Mouse (Mus musculus) frontal cortex, adult (tissue): ENCODE data around the gene Cnnm4.
"Not testable (repeated sequence)": the region's sequence is repeated elsewhere in the genome, so short reads cannot be mapped to it uniquely, and the experiment has no call there.

Source experiments
- ATAC-seq: cut with Nextera tagmentation; 2 replicates; pipeline ENCODE4 v1.9.2; 2017; ENCODE audit warnings: mild to moderate bottlenecking, moderate library complexity, mixed read lengths; ENCODE audit not compliant: low TSS enrichment

Gene Cnnm4

DNA sequence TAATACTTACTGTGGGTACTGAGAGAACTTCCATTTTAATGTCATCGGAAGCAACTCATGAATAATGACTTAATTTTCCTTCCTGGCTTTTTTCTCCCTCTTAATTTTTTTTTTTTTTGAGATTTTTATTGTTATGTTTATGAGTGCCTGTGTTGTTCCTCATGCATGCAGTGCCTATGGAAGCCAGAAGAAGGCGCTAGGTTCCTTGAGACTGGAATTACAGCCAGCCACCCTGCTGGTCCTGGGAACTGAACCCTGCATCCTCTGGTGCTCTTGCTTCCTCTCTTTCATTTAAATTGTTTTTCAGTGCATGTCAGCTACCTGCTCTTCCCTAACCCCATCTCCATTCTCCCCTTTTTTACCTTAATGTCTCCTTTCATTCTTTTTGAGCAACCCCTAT is 42.3 kb downstream of the Cnnm4 start:
- no peak for ATAC-seq

GRCm38 (mm10) chr1:36518259-36518658 is 46.8 kb downstream of the Cnnm4 start:
- ATAC-seq: no peak

GRCm38 (mm10) chr1:36519626-36520025 is 48.2 kb downstream of the Cnnm4 start:
- ATAC-seq: no peak

DNA sequence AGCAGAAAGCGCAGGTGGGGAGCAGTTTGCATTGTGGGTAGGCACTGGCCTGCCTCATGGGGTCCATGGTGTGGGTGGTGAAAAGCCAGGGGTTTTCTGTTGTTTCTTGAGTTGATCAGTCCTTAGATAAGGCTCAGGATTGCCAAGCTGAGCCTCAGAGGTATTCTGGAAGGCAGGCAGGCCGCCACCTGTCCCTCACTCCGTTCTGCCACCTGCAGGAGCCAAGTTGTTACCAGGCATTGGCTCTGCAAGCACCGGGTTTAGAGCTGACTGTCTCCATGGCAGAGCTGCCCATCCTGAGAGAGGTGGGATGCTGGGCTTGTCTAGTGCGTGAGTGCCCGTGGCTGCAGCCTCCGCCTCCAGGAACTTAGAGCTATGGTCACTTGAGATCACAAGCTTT is 50.8 kb downstream of the Cnnm4 start:
- no peak for ATAC-seq

DNA sequence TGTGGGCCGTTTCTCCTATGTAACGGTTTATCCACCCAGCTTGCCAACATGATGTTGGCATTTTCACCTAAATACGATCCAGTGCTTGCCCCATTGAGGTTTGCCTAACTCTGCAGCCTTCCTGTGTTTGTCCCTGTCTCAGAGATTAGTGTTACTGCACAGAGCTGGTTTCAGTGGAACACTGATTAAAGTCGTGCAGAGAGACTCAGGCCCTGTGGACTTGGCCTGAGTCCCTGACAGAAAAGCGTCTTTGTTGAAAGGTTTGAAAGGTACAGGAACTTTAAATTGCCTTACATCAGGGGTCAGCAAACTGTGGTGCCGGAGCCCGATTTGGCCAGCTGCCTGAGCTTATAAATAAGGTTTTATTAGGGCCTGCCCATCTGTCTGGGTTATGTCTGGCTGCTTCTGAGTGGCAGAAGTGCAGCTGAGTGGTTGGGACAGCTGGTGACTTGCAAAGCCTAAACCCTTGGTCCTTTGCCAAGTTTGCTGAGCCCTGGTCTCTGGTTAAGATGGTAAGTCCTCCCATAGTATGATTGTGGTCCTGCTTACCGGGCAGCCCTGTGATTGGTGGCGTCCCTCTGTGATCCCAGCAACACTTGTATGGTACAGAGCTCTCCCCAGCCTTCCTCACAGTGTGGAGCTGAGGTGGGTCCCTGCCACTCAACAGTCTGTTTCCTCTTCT is 52.1 kb downstream of the Cnnm4 start:
- no peak for ATAC-seq

- ATAC-seq: no peak
Observed at GRCm38 (mm10) chr1:36524058-36524457, 52.6 kb downstream of the Cnnm4 start.

- ATAC-seq: no peak
Observed at GRCm38 (mm10) chr1:36525774-36526173, 54.4 kb downstream of the Cnnm4 start.

DNA sequence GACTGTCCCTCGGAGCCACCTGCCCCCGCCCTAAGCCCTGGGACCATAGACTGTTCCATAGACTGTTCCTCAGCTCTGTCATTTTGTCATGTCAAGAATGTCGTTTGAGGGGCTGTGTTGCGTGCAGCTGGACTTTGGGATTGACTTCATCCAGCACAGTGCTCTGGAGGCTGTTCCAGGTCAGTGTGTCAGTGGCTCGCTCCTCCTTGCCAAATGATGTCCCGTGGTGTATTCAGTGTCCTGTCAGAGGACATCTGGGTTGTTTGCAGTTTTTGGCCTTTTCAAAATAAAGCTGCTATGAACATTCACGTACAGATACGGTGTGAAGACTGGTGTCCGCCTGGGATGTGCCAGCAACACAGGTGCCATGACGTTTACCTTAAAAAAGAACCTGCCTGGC is 55.5 kb downstream of the Cnnm4 start:
- ATAC-seq: no peak

- ATAC-seq: 0 out of 2 replicates have a peak, but pooled peaks have one; percentile 17
Observed at GRCm38 (mm10) chr1:36528351-36528750, 56.9 kb downstream of the Cnnm4 start.

DNA sequence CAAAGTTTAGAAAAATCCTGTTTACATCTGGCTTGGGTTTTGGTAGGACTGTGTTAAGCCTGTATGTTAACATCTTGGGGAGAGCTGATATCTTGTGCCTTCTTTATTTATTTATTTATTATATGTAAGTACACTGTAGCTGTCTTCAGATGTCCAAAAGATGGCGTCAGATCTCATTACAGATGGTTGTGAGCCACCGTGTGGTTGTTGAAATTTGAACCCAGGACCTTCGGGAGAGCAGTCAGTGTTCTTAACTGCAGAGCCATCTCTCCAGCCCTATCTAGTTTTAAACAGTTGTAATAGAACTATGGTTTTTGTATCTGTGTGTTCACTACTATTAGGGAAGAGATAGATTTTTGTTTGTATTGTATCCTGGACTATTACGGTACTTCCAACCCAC is 57.9 kb downstream of the Cnnm4 start:
- ATAC-seq: no peak

DNA sequence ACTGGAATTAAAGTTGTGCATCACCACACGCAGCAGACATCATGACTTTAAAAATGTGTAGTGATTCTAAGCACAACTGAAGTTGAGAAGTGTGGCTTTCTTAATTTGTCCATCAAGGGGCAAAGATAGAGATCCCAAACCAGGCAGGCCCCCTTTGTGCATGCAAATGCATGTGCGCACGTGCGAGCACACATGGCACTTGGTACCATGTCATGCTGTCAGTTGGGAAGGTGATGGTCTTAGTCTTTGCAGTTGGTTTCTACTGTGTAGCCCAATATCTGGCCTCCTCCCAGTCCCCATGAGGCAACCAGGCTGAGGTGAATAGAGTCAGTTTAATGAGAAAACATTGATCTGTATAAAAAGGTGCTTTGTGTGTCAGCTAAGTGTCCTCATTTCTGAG is 58.5 kb downstream of the Cnnm4 start:
- ATAC-seq: no peak

GRCm38 (mm10) chr1:36530485-36530884 is 59.1 kb downstream of the Cnnm4 start:
- ATAC-seq: no peak

DNA sequence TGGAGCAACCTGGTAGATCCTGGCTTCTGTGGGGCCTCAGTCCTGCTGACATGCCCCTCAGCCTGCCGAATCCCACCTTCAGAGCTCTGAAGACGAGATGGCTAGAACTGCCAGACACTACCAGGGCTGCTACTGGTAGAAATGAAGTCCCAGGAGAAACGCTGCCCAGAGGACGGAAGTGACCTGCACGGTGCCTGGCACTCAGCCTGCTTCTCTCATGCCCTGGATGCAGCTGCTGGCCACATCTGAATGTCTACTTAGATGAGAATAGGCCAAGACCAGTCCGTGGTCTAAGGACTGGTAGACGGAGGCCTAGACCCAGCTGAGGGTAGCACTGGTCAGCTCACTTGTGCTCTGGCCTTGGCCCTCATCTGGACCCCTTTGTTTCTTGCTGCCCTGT is 59.5 kb downstream of the Cnnm4 start:
- ATAC-seq: no peak

DNA sequence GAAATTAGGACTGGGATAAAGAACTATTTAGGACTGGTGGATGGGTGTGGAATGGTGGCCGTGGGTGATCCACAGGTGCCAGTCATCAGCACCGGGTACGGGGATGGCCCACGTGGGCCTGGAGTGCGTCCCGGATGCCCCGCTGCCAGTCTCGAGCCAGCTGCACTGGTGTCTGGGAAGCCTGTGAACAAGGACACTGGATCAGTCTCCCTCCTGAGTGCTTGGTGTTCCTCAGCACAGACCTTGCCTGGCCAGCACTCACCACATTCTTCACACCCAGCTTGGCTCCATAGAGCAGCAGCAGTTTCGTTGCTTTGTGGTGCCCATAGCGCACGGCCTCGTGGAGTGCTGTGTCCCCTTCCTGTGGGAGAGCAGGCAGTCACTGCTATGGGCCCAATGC is 60.0 kb downstream of the Cnnm4 start:
- no peak for ATAC-seq

DNA sequence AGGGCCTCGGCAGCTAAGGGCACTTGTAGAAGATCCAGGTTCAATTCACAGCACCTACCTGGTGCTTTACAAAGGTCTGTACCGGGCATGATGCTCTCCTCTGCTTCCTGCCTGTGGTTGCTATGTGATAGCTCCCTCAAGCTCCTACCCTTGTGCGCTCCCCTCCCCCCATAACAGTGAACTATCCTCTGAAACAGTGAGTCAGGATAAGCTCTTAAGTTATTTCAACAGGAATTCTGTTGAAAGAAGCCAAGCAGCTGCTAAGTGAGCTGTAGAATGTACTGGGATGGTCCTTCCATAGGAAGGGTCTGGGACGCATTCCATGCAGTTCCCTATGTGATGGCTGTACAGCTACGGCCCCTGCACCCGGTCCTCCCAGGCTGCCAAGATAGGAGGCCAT is 62.1 kb downstream of the Cnnm4 start:
- no peak for ATAC-seq

DNA sequence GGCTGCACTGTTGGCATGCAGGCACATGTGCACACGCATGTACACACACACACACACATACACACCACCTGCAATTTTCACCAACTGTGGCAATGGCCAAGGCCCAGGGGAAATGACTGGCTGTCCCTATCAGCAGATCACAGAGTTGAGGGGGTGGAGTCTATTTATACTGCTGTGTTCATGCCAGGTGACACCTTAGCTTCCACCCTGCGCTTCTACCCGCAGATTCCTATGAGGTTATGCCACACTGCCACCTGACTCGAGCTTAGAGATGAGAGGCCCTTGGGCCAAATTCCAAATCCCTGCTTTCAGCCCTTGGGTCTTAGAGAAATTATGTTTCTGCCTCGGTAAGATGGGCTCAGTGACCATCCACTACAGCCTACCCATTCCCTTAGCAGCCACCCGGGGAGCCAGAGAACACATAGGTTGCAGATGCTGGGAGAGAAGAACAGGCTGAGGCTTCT is 63.2 kb downstream of the Cnnm4 start:
- peak; percentile 58 for ATAC-seq

DNA sequence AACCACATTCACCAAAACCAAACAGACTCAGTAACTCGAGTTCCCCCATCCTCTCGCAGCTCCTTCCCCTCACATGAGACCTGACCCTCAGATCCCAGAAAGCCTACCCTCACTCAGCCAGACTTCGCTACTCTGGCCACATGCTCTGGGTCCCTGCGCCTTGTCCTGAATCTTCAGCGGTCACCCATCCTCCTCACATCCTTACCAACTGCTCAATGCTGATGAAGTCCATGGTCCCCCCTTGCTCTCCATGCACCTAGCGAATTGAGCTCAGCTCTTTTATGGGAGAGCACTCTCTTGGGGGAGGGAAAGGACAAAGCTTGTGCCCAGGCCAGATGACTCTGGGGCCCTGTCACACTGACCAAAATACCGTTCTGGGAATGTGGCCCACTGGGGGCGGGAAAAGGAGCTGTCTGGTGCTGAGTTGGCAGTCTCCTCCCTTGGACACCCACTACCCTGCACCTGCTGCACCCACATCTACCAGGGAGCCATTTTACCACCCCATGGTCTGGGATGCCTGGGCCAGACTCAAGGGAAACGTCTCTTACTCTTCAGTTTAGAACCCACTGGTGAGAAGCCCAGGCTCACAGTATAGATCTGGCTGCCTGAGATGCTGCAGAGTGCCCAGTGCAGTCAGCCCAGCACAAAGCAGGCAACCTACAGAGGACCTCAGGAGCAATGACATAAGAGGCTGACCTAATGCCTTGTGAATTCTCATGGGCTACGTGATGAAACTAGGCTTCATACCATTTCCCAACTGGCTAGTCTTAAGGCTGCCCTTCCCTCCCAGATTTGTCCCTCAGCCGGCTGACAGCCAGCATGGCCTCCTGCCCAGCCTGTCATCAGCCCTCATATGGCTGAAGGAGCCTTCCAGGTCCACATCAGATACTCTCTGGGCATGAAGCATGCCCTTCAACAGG is 64.3 kb downstream of the Cnnm4 start:
- ATAC-seq: peak; percentile 12

- no peak for ATAC-seq
Observed at GRCm38 (mm10) chr1:36536397-36536728, 64.9 kb downstream of the Cnnm4 start.

- ATAC-seq: not testable (repeated sequence)
Observed at GRCm38 (mm10) chr1:36536783-36537182, 65.4 kb downstream of the Cnnm4 start, which contains the start of gene Ankrd23. Gene Ankrd23, minus strand, starts transcription at chr1:36536883.

DNA sequence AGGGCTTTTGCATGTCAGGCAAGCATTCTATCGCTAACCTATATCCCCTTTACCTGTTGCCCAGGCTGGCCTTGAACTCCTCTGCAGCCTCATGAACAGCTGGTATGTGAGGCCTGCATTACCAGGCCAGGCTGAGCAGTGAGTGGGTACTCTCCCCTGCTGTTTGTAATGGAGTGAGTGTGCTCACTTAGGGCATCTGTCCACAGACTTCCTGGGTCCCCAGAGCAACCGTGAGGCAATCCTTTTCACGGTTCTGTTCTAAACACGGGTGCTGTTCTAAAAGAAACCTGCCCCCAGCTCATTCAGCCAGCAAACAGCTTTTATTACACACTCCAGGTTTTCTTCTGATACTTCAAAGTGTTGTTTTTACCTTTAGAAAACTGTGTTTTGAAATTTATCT is 67.3 kb downstream of the Cnnm4 start:
- no peak for ATAC-seq

GRCm38 (mm10) chr1:36539186-36539585 is 67.8 kb downstream of the Cnnm4 start, which contains the start of gene Gm42417:
Gene Gm42417, minus strand, starts transcription at chr1:36539429.
- no peak for ATAC-seq

DNA sequence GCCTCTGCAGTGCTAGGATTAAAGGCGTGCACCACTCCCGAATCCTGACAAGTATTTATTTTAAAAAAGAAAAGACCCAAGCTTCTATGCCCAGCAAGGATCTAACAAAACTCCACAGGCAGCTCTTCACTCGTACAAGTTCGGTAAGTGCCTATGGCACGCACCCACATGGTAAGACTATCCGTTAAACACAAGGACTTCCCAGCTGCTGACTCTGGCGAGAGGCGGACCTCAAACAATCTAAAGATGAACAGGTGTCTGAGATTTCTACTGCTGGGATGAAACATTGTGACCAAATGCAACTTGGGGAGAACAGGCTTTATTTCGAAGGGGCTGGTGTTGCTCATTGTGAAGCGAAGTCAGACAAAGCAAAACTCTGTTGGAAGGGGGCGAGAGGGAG is 68.7 kb downstream of the Cnnm4 start:
- no peak for ATAC-seq

DNA sequence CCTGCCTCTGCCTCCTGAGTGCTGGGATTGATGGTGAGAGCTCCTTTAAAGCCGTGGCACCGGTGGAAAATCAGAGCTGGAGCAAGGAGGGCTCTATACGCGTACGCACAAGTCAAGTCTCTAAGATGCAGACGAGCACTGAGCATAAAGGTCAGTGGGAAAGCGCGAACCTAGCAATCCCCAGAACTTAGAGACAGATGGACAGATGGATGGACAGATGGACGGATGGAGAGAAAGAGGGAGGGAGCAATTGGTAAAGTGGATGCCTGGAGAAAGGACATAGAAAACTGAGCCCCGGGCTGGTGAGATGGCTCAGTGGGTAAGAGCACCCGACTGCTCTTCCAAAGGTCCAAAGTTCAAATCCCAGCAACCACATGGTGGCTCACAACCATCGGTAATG is 69.4 kb downstream of the Cnnm4 start:
- ATAC-seq: no peak
